Mouse (Mus musculus) liver, embryonic 16.5 days (tissue): ENCODE measurements around the gene Bora. TPM values are rescaled to one million over a fixed set of nuclear protein-coding genes. Genes with fewer than 3 reads are reported as not detected.

Source experiments
- ATAC-seq: fragments of 200-750 bp; cut with Nextera tagmentation; 2 replicates; pipeline ENCODE4 v1.8.0; 2017; ENCODE audit warnings: low read depth, mild to moderate bottlenecking, moderate number of reproducible peaks, moderate library complexity
- H3K27ac ChIP-seq: fragments of 300-500 bp; sonication (generic); 2 replicates; pipeline ENCODE4 v1.5.1; 2014; ENCODE audit warnings: mild to moderate bottlenecking, low read length
- H3K27me3 ChIP-seq: fragments of 300-500 bp; sonication (generic); 2 replicates; pipeline ENCODE4 v1.6.1; 2014; ENCODE audit warnings: low read depth, low read length, mixed read lengths; ENCODE audit not compliant: control insufficient read depth, insufficient read depth
- H3K36me3 ChIP-seq: fragments of 300-500 bp; sonication (generic); 2 replicates; pipeline ENCODE4 v1.6.1; 2014; ENCODE audit warnings: mild to moderate bottlenecking; ENCODE audit not compliant: control insufficient read depth, insufficient read depth
- H3K4me1 ChIP-seq: fragments of 300-500 bp; sonication (generic); 2 replicates; pipeline ENCODE4 v1.6.1; 2014; ENCODE audit warnings: low read depth, low read length, mixed read lengths; ENCODE audit not compliant: control insufficient read depth
- H3K4me2 ChIP-seq: fragments of 300-500 bp; sonication (generic); 2 replicates; pipeline ENCODE4 v1.6.1; 2014; ENCODE audit warnings: low read depth, low read length, mixed read lengths
- H3K4me3 ChIP-seq: fragments of 300-500 bp; sonication (generic); 2 replicates; pipeline ENCODE4 v1.5.1; 2014; ENCODE audit warnings: low read depth, mild to moderate bottlenecking, low read length
- H3K9ac ChIP-seq: fragments of 300-500 bp; sonication (generic); 2 replicates; pipeline ENCODE4 v1.6.1; 2014; ENCODE audit warnings: low read depth, low read length
- H3K9me3 ChIP-seq: fragments of 300-500 bp; sonication (generic); replicated peaks from 2 replicates; pipeline ENCODE4 v1.6.1; 2016; ENCODE audit warnings: low read length; ENCODE audit not compliant: control insufficient read depth
- WGBS: fragments of 180-500 bp; shearing (Covaris S2); extraction: QIAGEN DNeasy Blood & Tissue Kit; methylation state at CpG from one replicate; pipeline ENCODE4 v1.1.7; 2014; ENCODE audit not compliant: insufficient replicate concordance; 5-methylcytosine and 5-hydroxymethylcytosine counted together
- polyA plus RNA-seq: library from polyadenylated mRNA; unstranded; fragments of >200 nt; fragmentation: Nextera tagmentation; extraction: Ambion mirVana; gene quantifications from 2 replicates; pipeline ENCODE4 v1.2.1, GENCODE M21; 2015

Gene Bora
- polyA plus RNA-seq, 1 experiment from 2014 or later = 23.7 TPM

DNA sequence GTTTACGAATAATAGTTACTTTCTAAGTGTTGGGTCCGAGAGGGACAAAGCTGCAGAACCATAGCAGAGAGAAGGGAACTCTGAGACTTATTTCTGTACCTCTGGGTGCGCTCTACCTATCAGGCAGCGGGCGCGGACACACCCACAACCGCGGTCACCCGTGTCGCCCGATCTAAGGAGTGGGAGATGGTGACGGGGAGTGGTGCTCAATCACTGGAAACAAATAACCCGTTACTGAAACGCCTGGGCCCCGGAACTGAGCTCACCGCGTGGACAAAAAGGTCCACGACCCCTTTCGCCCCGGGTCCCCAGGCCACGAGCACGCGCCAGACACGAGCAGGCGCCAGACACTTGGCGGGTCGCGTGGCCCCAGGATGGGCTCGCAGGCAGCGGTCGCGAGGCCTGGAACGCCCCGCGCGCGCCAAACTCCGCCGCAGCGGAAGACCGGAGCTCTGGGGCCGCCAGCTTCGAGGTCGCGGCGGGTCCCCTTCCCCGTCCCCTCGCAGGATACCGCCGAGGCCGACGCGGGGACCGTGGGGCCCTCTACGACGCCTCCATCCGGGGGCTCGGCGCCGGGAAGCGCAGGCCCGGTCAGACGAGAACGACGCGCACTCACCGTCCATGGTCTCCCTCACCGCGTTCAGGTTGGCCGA is 518 bp upstream of the Bora start:
- Histone ChIP-seq H3K36me3 (no peaks in the 10 kb centered on the region), H3K27me3 (no peaks in the 10 kb centered on the region), H3K9me3 (no peaks in the 10 kb centered on the region), H3K4me3 (peak overlapping the region; percentile 99), H3K27ac (peak overlapping the region; percentile 96), H3K4me1 (peaks cover 34% of the 10 kb centered on the region), H3K9ac (peak overlapping the region; percentile 95), H3K4me2 (peak overlapping the region; percentile 81)
- WGBS = 0% methylated on average over 68 of the region's 70 CpGs
- peak; percentile 22 for ATAC-seq

- Histone ChIP-seq H3K27ac (peak overlapping the region; percentile 96), H3K9ac (peak overlapping the region; percentile 95), H3K9me3 (no peaks in the 10 kb centered on the region), H3K4me3 (peak overlapping the region; percentile 99), H3K4me1 (peaks cover 30% of the 10 kb centered on the region), H3K27me3 (no peaks in the 10 kb centered on the region), H3K36me3 (no peaks in the 10 kb centered on the region), H3K4me2 (peak overlapping the region; percentile 82)
- no peak for ATAC-seq
- whole genome bisulfite sequencing = under 1% methylated on average over 15 of the region's 15 CpGs
Measured at GRCm38 (mm10) chr14:99046782-99047181, 760 bp downstream of the Bora start.

- ATAC-seq = peak; percentile 64
- Histone ChIP-seq H3K27me3 (no peaks in the 10 kb centered on the region), H3K4me1 (no peaks in the 10 kb centered on the region), H3K27ac (no peak overlapping the region), H3K4me2 (no peak overlapping the region), H3K9me3 (no peaks in the 10 kb centered on the region), H3K36me3 (peaks cover 23% of the 10 kb centered on the region), H3K4me3 (no peak overlapping the region), H3K9ac (no peak overlapping the region)
- 75% methylated on average over 7 of the region's 7 CpGs for WGBS
Measured at GRCm38 (mm10) chr14:99058959-99059586, 13.1 kb downstream of the Bora start.

DNA sequence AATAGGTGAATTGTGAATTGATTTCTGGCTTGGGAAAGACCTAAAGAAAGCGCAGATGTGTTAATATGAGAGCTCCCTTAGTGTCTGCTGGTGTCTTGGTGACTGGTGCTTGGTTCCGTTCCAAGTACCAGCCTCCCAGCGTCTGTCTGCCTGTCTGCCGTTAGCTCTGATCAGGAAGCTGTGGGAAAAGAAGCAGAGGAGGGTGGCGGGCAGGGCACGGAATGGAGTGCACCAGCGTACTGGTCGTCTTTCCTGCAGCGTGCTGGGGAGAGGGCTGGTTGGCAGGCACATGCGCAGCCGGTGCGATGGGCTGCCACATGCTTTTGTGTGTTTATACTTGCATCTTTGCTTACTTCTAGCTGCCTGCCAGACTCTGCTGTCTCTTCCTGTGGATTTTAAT is 14.6 kb downstream of the Bora start:
- Histone ChIP-seq H3K4me1 (no peaks in the 10 kb centered on the region), H3K27me3 (no peaks in the 10 kb centered on the region), H3K9me3 (no peaks in the 10 kb centered on the region), H3K9ac (no peak overlapping the region), H3K27ac (no peak overlapping the region), H3K36me3 (peaks cover 23% of the 10 kb centered on the region), H3K4me2 (no peak overlapping the region), H3K4me3 (no peak overlapping the region)
- ATAC-seq = no peak
- 87% methylated on average over 12 of the region's 12 CpGs for WGBS

GRCm38 (mm10) chr14:99063091-99063490 is 17.1 kb downstream of the Bora start:
- WGBS = 59% methylated on average over 2 of the region's 2 CpGs
- no peak overlapping the region for H3K4me2 ChIP-seq
- peaks cover 19% of the 10 kb centered on the region for H3K36me3 ChIP-seq

GRCm38 (mm10) chr14:99071146-99071545 is 25.1 kb downstream of the Bora start:
- Histone ChIP-seq H3K4me3 (no peak overlapping the region), H3K9me3 (no peaks in the 10 kb centered on the region), H3K4me2 (no peak overlapping the region), H3K27me3 (no peaks in the 10 kb centered on the region), H3K27ac (no peak overlapping the region), H3K9ac (no peak overlapping the region), H3K4me1 (no peaks in the 10 kb centered on the region), H3K36me3 (peaks cover 21% of the 10 kb centered on the region)
- 83% methylated on average over 4 of the region's 4 CpGs for WGBS
- no peak for ATAC-seq

More at GRCm38 (mm10) chr14:99063091-99063490, 17.1 kb downstream of the Bora start:
- H3K9ac ChIP-seq = no peak overlapping the region
- no peak overlapping the region for H3K4me3 ChIP-seq
- H3K27ac ChIP-seq = no peak overlapping the region
- no peaks in the 10 kb centered on the region for H3K27me3 ChIP-seq
- no peak for ATAC-seq
- H3K9me3 ChIP-seq = no peaks in the 10 kb centered on the region
- no peaks in the 10 kb centered on the region for H3K4me1 ChIP-seq

DNA sequence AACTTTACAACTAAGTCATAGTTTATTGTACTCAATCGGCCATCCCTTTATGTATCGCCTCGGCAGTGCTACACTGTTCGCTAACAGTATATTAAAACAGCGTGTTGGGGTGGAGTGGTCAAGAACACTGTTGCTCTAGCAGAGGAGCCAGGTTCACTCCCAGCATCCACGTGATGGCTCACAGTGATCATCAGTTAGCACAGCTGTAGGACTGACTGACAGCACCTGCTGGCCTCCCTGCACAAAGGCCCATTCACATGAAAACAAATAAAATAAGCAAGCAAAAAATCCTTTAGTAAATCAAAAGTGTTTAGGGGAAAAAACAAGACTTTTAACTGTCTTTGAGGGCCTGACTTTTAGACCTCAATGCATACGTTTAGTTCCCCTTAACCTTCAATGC is 42.9 kb downstream of the Bora start:
- 86% methylated on average over 7 of the region's 7 CpGs for WGBS
- Histone ChIP-seq H3K4me2 (no peak overlapping the region), H3K4me3 (no peak overlapping the region), H3K36me3 (peaks cover 30% of the 10 kb centered on the region), H3K9ac (no peak overlapping the region), H3K27ac (no peak overlapping the region), H3K9me3 (no peaks in the 10 kb centered on the region), H3K4me1 (no peaks in the 10 kb centered on the region), H3K27me3 (no peaks in the 10 kb centered on the region)
- ATAC-seq = no peak

- peak; percentile 100 for ATAC-seq
- WGBS = under 1% methylated on average over 73 of the region's 73 CpGs
Measured at GRCm38 (mm10) chr14:99099267-99099966, 53.4 kb downstream of the Bora start, which contains the start of the genes Pibf1 and Dis3. Pibf1 (plus strand) TSS chr14:99099424. Dis3 (minus strand) TSS chr14:99099770.

More at GRCm38 (mm10) chr14:99099267-99099966, 53.4 kb downstream of the Bora start, which contains the start of the genes Pibf1 and Dis3:
- peak within 1 kb of the TSS; percentile 93 for H3K9ac ChIP-seq
- peak within 1 kb of the TSS; percentile 85 for H3K4me2 ChIP-seq
- no peaks in the 10 kb centered on the region for H3K27me3 ChIP-seq
- peak within 1 kb of the TSS; percentile 78 for H3K27ac ChIP-seq
- peak within 1 kb of the TSS; percentile 99 for H3K4me3 ChIP-seq
- H3K4me1 ChIP-seq = peaks cover 12% of the 10 kb centered on the region
- H3K36me3 ChIP-seq = peaks cover 5% of the 10 kb centered on the region; the same call in 1 of the 2 replicates
- no peaks in the 10 kb centered on the region for H3K9me3 ChIP-seq
